Mouse (Mus musculus) kidney, postnatal 25 days (tissue): ENCODE data around the gene Gm8300.
"Not testable (repeated sequence)": the region's sequence is repeated elsewhere in the genome, so short reads cannot be mapped to it uniquely, and the experiment has no call there.

Experiments used
- DNase-seq, 2 experiments: peaks; one replicate each; pipeline ENCODE4 v3.0.0; 2021; ENCODE audit warnings: mixed read lengths in 2 of 2

The Gm8300 gene

GRCm38 (mm10) chr12:87514016-87514415, at the start of gene Gm8300:
TSS of gene Gm8300 (plus strand) at chr12:87514316.
- DNase-seq, result not testable (repeated sequence)

- no peak for DNase-seq
Observed at GRCm38 (mm10) chr12:87464678-87465297, 49.3 kb upstream of the Gm8300 start.

DNA sequence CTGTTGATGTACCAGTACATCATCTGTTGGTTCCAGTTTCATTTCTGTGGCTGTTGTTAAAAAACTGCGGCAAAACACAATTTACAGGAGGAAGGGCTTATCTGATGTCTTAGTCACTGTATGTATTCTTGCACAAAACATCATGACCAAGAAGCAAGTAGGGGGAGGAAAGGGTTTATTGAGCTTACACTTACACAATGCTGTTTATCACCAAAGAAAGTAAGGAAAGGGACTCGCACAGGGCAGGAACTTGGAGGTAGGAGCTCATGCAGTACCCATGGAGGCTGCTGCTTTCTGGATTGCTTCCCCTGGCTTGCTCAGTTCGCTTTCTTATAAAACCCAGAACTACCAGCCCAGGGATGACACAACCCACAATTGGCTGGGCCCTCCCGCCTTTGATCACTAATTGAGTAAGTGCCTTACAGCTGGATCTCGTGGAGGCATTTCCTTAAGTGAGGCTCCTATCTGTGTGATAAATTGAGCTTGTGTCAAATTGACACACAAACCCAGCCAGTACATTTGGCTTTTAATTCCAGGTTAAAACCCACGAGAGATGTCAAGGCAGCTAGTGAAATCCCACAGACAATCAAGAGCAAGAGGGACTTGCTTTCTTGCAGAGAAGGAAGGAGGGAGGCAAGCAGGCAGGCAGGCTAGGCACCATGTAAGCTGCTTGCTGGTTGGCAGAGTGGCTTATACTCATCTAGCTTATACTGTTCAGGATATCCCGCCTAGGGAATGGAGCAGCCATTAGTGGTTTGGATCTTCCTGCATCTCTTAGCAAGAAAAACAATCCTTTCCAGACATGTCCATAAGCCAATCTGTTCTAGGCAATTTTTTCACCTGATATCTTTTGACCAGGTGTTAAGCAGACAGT, 43.6 kb upstream of the Gm8300 start:
- DNase-seq, result no peak

GRCm38 (mm10) chr12:87471421-87471963, 42.6 kb upstream of the Gm8300 start:
- DNase-seq, result peak; percentile 12 to 48

GRCm38 (mm10) chr12:87471964-87472786, 41.9 kb upstream of the Gm8300 start, which contains the start of gene Snw1:
TSS of gene Snw1 (minus strand) at chr12:87472274.
- peak; percentile 95 to 97 for DNase-seq

DNA sequence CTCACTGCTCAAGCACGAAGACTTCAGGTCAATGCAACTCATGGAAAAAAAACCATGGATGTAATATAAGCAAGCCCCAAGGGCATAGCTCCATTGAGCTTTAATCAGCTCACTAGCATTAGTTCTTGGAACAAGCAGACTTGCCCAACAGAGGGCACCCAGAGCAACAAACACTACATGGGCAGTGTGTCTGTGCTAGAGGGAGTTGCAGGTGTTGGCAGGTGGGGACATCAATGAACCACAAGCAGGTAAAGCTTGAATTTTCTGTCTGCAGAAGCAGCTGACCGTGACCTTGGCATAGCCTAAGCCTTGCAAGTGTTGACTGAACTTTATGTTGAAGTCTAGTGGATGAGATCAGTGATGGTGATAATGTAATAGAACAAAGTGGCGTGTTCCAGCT, 39.4 kb upstream of the Gm8300 start:
- DNase-seq, result no peak

- not testable (repeated sequence) for DNase-seq
Observed at GRCm38 (mm10) chr12:87482482-87482881, 31.6 kb upstream of the Gm8300 start.

DNA sequence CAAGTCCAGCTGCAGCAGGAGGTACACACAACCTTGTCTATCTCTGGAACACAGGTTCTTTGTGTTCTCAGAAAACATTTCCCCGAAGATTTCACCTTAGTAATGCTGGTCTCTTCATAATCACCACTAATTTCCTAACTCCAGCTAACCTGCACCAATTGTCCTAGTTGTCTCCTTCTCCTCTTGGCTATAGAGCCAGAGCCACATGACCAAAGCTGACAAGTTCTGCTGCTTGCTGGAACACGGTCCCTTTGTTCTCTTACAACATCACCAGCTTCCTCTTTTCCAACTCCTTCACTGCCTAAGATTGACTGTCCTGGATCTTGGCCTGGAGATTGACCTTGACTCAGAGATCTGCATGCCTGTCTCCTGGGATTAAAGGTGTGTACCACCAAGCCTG, 25.4 kb upstream of the Gm8300 start:
- DNase-seq, result not testable (repeated sequence)

DNA sequence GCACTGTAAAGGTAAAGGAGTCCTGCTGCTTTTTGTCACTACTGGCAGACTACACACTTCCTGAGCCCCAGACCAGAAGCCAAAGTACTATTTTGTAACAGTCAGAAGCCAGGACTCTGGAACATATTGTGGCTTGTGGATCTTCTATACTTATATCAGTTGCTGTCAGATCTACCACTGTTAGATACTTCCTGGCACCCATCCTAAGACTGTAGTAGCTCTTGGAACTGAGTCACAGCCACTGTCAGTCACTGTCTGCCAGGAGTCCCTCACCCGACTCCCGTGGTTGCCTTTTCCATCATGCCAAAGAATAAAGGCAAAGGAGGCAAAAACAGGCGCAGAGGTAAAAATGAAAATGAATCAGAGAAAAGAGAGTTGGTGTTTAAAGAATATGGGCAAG, 19.7 kb upstream of the Gm8300 start, which contains the start of gene Gm5788:
Gm5788 (plus strand) TSS at position 301 of the 400 bp plus-strand sequence.
- not testable (repeated sequence) for DNase-seq

- peak; percentile 2 to 38 for DNase-seq
Observed at GRCm38 (mm10) chr12:87519616-87520015, 5.5 kb downstream of the Gm8300 start.

- no peak for DNase-seq
Observed at GRCm38 (mm10) chr12:87543927-87544326, 29.8 kb downstream of the Gm8300 start.

GRCm38 (mm10) chr12:87550628-87551027, 36.5 kb downstream of the Gm8300 start:
- not testable (repeated sequence) for DNase-seq
